Mouse (Mus musculus) cerebellum, adult 2 months (tissue): Measurements from ENCODE around the gene Gm11437.

Experiments used
- CTCF ChIP-seq: fragments of 200-500 bp; IDR thresholded peaks from 2 replicates; pipeline ENCODE4 v1.5.1; 2011; ENCODE audit warnings: low read depth, mild to moderate bottlenecking, control low read depth, low read length, moderate library complexity, borderline replicate concordance; ENCODE audit not compliant: insufficient read depth
- POLR2A ChIP-seq: fragments of 200-500 bp; IDR thresholded peaks from 2 replicates; pipeline ENCODE4 v1.6.1; 2011; ENCODE audit warnings: low read length, control low read depth, borderline replicate concordance; ENCODE audit not compliant: insufficient read depth

GRCm38 (mm10) chr11:84167046-84167526 is at the start of gene Gm11437:
- no peak for TF ChIP-seq CTCF
- no peak for TF ChIP-seq POLR2A
